Mouse (Mus musculus) E14TG2a.4 (cell line): Measurements from ENCODE around the gene Prrg2.

Experiments
- CTCF ChIP-seq: conservative IDR thresholded peaks from 2 replicates; pipeline ENCODE4 v1.5.1; 2014; ENCODE audit warnings: low read length
- POU5F1 ChIP-seq: IDR thresholded peaks from 2 replicates; pipeline ENCODE4 v1.6.1; 2014; ENCODE audit warnings: low read length, borderline replicate concordance

DNA sequence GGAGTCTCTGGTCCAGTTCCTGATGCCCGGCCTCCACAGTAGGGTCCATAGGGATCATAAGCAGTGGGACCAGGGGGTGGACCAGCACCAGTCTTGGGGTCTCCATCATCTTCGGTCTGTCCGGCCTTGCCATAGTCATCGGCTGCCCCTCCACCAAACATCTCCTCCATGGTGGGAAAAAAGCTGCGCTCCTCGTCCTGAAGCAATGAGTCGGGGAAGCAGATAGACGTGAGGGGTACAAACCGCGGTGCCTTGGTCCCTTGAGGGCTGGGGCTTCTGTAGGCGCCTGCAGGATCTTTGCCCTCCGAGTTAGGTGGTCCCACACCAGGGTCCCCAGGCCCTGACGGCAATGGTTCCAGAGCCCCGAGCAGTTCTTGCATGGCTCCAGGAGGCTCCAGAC lies 15.0 kb downstream of the Prrg2 start:
- TF ChIP-seq CTCF (no peak), POU5F1 (no peak)
